Mouse (Mus musculus): ENCODE measurements around the gene Gstm1.

DNA sequence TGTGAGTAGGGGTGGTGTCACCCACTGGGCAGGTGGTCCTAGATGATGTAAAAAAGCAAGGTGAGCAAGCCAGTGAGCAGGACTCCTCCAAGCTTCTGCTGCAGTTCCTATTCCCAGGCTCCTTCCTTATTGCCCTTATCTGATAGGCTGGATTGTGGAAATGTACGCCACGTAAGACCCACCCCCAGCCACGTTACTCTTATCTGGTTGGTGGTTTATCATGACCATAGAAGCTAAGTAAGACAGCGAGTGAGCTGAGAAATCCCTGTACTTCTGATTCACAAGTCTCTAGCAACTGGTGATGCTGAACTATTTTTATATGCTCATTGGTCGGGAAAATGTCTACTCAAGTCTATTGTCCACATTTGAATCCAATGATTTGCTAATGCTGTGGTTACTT, 8.3 kb upstream of the Gstm1 start:
- TF ChIP-seq POLR2A (IDR thresholded peaks at IDR 0.05; ENCODE audit: borderline replicate concordance, extremely low read depth, insufficient read depth, insufficient read length, poor library complexity, severe bottlenecking) (no peak), CTCF (IDR thresholded peaks at IDR 0.05; ENCODE audit: borderline replicate concordance, extremely low read depth, insufficient read depth, insufficient read length) (no peak)

Data from brain, embryonic 14.5 days (tissue).